Mouse (Mus musculus) MN1 (cell line): ENCODE measurements around the gene Ift81.
"Not testable (repeated sequence)": the region's sequence is repeated elsewhere in the genome, so short reads cannot be mapped to it uniquely, and the experiment has no call there.

Experiments
- DNase-seq: peaks from one replicate; pipeline ENCODE4 v3.0.0-alpha.2; 2016; ENCODE audit warnings: low spot score

Ift81 gene

GRCm38 (mm10) chr5:122613908-122614732 lies at the start of gene Ift81:
Ift81 (minus strand) TSS chr5:122614518.
- DNase-seq = peak; percentile 84

- no peak for DNase-seq
Measured at GRCm38 (mm10) chr5:122662501-122662900, 48.2 kb upstream of the Ift81 start.

- no peak for DNase-seq
Measured at GRCm38 (mm10) chr5:122656808-122657207, 42.5 kb upstream of the Ift81 start.

- DNase-seq = no peak
Measured at GRCm38 (mm10) chr5:122654268-122654573, 39.9 kb upstream of the Ift81 start.

- no peak for DNase-seq
Measured at GRCm38 (mm10) chr5:122653446-122654267, 39.3 kb upstream of the Ift81 start.

- DNase-seq = no peak
Measured at GRCm38 (mm10) chr5:122653112-122653445, 38.8 kb upstream of the Ift81 start.

DNA sequence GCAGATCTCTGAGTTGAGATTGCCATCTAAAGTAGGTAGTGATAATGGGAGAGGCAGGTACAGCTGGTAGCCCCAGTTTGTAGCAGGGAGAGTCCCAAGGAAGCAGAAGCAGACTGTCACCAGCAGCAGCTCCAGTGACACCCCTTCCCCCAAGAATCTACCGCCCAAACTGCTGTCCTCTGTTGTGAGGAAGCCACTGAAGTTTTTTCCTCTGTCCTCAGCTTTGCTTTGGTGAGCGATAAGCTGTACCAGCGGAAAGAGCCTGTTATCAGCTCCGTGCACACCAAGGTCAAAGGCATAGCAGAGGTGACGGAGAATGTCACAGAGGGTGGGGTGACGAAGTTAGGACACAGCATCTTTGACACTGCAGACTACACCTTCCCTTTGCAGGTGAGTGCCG lies 38.2 kb upstream of the Ift81 start:
- DNase-seq = no peak

DNA sequence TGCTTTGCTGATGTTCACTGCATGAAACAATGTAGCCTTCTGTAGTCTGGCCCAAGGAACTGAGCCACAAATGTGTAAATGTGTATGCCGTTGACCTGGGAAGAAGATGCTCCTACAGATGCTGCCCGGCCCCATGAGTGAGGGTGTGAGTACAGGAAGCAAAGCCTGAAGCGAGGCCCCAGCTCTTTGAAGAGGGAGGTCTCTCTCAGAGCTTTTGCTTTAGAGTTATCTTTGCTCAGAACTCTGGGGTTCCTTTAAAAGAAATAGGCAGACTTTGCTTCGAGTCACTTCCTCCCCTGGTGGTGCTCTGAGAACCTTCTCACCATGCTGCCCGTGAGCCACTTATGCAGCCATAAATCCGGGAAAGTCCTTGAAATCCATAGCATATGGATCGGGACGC lies 35.8 kb upstream of the Ift81 start:
- no peak for DNase-seq

GRCm38 (mm10) chr5:122649264-122649663 lies 34.9 kb upstream of the Ift81 start:
- peak; percentile 29 for DNase-seq

DNA sequence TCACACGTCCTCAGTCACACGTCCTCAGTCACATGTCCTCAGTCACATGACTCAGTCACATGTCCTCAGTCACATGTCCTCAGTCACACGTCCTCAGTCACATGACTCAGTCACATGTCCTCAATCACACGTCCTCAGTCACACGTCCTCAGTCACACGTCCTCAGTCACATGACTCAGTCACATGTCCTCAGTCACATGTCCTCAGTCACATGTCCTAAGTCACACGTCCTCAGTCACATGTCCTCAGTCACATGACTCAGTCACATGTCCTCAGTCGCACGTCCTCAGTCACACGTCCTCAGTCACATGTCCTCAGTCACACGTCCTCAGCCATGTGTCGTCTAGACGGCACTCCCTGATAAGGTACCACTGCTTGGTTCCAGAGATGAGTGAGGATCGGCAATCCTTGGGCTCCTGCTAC lies 33.6 kb upstream of the Ift81 start:
- not testable (repeated sequence) for DNase-seq

- no peak for DNase-seq
Measured at GRCm38 (mm10) chr5:122647256-122647924, 33.1 kb upstream of the Ift81 start.

DNA sequence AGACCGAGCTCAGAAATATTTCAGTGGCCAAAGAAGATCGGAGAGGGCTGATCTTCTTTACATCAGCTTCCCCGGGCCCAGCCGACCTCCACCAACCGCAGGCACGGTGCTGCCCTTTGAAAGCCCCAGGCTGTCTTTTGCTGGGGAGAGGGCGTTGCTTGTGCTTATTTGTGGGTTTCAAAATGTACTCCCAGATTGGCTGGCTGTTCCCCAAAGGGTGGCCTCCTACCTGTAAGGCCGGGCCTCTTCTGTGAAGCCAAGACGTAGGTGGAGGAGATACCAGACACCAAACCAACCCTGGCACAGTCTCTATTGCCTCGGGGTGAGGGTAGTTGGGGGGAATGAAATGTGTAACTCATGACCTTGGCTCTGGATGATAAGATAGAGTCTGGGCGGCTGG lies 31.7 kb upstream of the Ift81 start:
- DNase-seq = no peak

GRCm38 (mm10) chr5:122645290-122645689 lies 31.0 kb upstream of the Ift81 start:
- DNase-seq = no peak

DNA sequence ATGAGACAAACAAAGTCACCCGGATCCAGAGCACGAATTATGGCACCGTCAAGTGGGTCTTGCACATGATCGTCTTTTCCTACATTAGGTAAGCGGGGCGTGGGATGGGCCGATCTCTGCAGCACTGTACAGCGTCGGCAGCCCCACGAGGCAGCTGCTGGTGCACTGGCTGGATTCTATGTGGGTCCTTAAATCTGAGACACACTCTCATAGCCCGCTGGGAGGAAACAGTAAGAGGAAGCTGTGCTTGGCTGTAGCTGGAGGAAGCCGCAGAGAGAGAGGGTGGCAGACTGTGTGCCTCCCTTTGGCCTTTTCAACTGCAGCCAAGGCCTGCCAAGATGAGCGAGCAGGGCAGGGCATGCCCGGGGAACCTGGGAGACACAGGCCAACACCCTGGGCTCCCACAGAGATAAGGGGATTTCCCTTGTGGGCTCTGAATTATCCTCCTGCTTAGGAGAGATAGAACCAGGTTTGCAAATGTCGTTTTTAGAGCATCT lies 29.8 kb upstream of the Ift81 start:
- DNase-seq = peak; percentile 44

DNA sequence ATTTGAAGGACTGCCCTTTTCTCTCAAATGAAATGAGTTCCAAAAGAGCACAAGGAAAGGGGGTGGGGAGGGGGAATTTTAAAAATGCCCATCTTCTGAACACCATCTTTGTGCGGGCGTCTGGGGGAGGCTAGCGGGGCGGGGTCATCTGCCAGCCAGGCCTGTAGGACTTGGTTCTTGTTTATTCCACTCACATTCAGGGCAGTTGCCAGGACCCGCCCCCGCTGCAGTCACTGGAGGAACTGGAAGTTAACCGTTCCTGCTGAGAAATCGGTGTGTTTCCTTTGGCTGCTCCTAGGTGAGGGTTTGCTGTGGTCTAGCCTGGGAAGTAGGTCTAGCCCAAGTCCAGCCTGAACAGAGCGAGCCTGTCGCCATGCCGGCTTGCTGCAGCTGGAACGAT lies 29.4 kb upstream of the Ift81 start, which contains the start of gene P2rx7:
Gene P2rx7, plus strand, starts transcription at position 211 of the 400 bp plus-strand sequence.
- DNase-seq = peak; percentile 49

DNA sequence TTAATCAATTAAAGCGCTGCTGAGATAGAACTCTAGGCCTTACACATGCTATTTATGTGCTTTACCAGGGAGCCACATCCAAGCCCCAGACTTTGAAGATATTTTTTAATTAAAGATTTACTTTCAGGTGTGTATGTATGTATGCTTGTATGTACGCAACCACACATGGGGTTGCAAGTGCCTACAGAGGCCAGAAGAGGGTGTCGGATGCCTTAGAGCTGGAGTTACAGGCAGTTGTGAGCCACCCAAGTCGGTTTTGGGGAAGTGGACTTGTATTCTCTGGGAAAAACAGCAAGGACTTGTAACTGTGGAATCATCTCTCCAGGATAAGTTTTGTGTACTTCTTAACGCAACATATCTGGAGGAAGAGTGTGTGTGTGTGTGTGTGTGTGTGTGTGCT lies 25.7 kb upstream of the Ift81 start:
- no peak for DNase-seq

DNA sequence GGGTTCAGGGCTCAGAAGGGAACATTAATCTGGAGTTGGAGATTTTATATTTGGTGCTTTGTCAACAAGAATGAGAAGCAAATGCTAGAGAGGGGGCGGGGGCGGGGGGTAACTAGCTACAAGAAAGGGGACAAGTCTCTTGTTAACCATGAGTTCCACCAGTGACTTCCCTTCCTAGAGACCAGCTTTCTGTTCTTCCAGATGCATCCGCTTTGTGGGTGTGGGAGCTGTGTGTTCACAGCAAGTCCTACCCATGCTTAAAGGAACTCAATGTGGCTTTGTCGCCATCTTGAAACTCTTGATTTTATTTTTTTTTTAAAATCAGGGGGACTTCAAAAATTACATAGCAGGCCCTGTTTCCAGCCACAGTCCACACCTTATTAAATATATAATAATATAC lies 25.2 kb upstream of the Ift81 start:
- DNase-seq = no peak

DNA sequence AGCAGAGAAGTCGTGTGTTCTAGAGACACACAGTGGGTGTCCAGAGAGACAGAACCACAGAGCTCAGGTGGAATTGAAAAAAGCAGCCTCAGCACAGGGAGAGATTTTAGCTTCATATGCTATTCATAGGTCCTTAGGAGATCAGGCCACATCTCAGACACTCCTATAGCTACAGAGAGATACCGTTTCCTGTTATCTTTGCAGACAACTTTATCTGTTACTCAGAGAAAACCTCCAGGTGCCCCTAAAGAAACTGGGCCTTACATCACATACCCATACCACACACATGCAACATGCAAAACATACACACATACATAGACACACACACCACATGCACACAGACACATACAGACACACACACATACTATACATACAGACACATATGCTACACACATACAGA lies 24.0 kb upstream of the Ift81 start:
- DNase-seq = no peak

- DNase-seq = no peak
Measured at GRCm38 (mm10) chr5:122636958-122637357, 22.6 kb upstream of the Ift81 start.

DNA sequence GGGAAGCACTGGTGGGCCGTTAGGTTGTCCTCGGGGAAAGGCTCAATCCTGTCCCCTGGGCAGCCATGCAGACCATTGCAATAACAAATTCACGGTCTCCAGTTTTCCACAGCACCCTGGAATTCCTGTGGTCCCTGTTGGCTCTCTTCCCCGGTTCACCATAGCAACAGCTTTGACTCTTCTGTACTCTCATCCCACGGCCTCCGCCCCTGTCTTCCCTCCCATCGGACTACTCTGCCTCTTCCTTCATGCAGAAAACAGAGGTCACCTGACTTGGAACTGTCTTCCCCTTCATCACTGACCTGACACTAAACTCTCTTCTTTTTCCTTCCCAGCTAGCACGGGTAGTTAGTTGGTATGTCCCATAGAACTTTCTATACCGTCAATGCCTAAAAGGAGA lies 22.0 kb upstream of the Ift81 start:
- no peak for DNase-seq

- no peak for DNase-seq
Measured at GRCm38 (mm10) chr5:122635228-122635627, 20.9 kb upstream of the Ift81 start.

GRCm38 (mm10) chr5:122627243-122627642 lies 12.9 kb upstream of the Ift81 start:
- peak; percentile 77 for DNase-seq
